Mouse (Mus musculus) kidney, postnatal 10 days (tissue): ENCODE measurements around the gene Cbx1.
A peak's percentile ranks its signal among the peaks of the same experiment; 100 is the strongest.
"Not testable (repeated sequence)": the region's sequence is repeated elsewhere in the genome, so short reads cannot be mapped to it uniquely, and the experiment has no call there.

Experiments used
- DNase-seq: peaks from one replicate; pipeline ENCODE4 v3.0.0; 2021; ENCODE audit warnings: mixed read lengths

The Cbx1 gene

GRCm38 (mm10) chr11:96776068-96776467 lies 12.9 kb upstream of the Cbx1 start:
- DNase-seq = peak; percentile 37

- DNase-seq = peak; percentile 100
These were observed 11.7 kb upstream of the Cbx1 start, which contains the start of gene Snx11 for GRCm38 (mm10) chr11:96776968-96777962. Gene Snx11 (minus strand): TSS chr11:96777559.

- DNase-seq = not testable (repeated sequence)
These were observed 10.8 kb upstream of the Cbx1 start for GRCm38 (mm10) chr11:96778061-96778627.

- DNase-seq = no peak
These were observed 8.6 kb upstream of the Cbx1 start for GRCm38 (mm10) chr11:96780306-96780705.

GRCm38 (mm10) chr11:96781425-96781824 lies 7.5 kb upstream of the Cbx1 start:
- DNase-seq = no peak

- DNase-seq = peak; percentile 87
These were observed 4.1 kb upstream of the Cbx1 start for GRCm38 (mm10) chr11:96784847-96785246.

GRCm38 (mm10) chr11:96786731-96787450 lies 2.0 kb upstream of the Cbx1 start:
- DNase-seq = no peak

- no peak for DNase-seq
These were observed 1.1 kb downstream of the Cbx1 start for GRCm38 (mm10) chr11:96789990-96790389.

- no peak for DNase-seq
These were observed 1.8 kb downstream of the Cbx1 start for GRCm38 (mm10) chr11:96790681-96791080.

GRCm38 (mm10) chr11:96795491-96795890 lies 6.6 kb downstream of the Cbx1 start:
- DNase-seq = no peak

GRCm38 (mm10) chr11:96796081-96796480 lies 7.2 kb downstream of the Cbx1 start:
- no peak for DNase-seq

GRCm38 (mm10) chr11:96796586-96796985 lies 7.7 kb downstream of the Cbx1 start:
- no peak for DNase-seq

- no peak for DNase-seq
These were observed 10.6 kb downstream of the Cbx1 start for GRCm38 (mm10) chr11:96799511-96799910.

- DNase-seq = no peak
These were observed 16.7 kb downstream of the Cbx1 start for GRCm38 (mm10) chr11:96805606-96806005.

- DNase-seq = no peak
These were observed 19.1 kb downstream of the Cbx1 start for GRCm38 (mm10) chr11:96808066-96808465.

- no peak for DNase-seq
These were observed 20.8 kb downstream of the Cbx1 start for GRCm38 (mm10) chr11:96809562-96810235.

- not testable (repeated sequence) for DNase-seq
These were observed 22.3 kb downstream of the Cbx1 start for GRCm38 (mm10) chr11:96811188-96811587.

GRCm38 (mm10) chr11:96813455-96813854 lies 24.5 kb downstream of the Cbx1 start:
- no peak for DNase-seq

GRCm38 (mm10) chr11:96813920-96814319 lies 25.0 kb downstream of the Cbx1 start:
- DNase-seq = no peak

GRCm38 (mm10) chr11:96814443-96814842 lies 25.5 kb downstream of the Cbx1 start:
- no peak for DNase-seq

GRCm38 (mm10) chr11:96815895-96816294 lies 27.0 kb downstream of the Cbx1 start:
- DNase-seq = no peak

- DNase-seq = no peak
These were observed 27.6 kb downstream of the Cbx1 start for GRCm38 (mm10) chr11:96816494-96816893.

- no peak for DNase-seq
These were observed 28.1 kb downstream of the Cbx1 start for GRCm38 (mm10) chr11:96816979-96817378.
